Comparison of ENCODE assay signal across 10 mouse cellular contexts in genomic region chr10:121520923-121521585, GRCm38 (mm10). TPM values are rescaled to one million over a fixed set of nuclear protein-coding genes. Genes with fewer than 3 reads are reported as not detected.
DNase-seq lines count a peak whose midpoint lies in the region; ATAC-seq and TF ChIP-seq lines count a peak whose summit lies in the region.
"Had no signal": no experiment of that assay in that cellular context is flagged by ENCODE, and none has a peak within 500 bp of the region (broad histone marks: within the 10 kb centered on the region; RNA-seq: fewer than 3 reads in every experiment).

No protein-coding gene starts in this region.

- no peak for TF ChIP-seq CTCF in lung, embryonic 14.5 days (IDR thresholded peaks at IDR 0.05; ENCODE audit: low read depth)
- TF ChIP-seq CTCF in small intestine, adult 2 months (IDR thresholded peaks at IDR 0.05; ENCODE audit: extremely low read depth, insufficient read length, insufficient replicate concordance, low read depth, low read length), result no peak

- H3K27me3 ChIP-seq in lung, embryonic 14.5 days (ENCODE audit: insufficient read depth, low read length), result no peaks in the 10 kb centered on the region
- no peaks in the 10 kb centered on the region for H3K27me3 ChIP-seq in limb, embryonic 12.5 days
- no peaks in the 10 kb centered on the region for H3K27me3 ChIP-seq in small intestine, adult 2 months (ENCODE audit: control insufficient read depth, insufficient read depth, low read length)
- H3K27me3 ChIP-seq: midbrain, embryonic 12.5 days had no signal

- H3K4me3 ChIP-seq in lung, embryonic 14.5 days (ENCODE audit: low read depth, low read length), result no peak overlapping the region
- no peak overlapping the region for H3K4me3 ChIP-seq in limb, embryonic 12.5 days (replicated peaks)
- H3K4me3 ChIP-seq in small intestine, adult 2 months (ENCODE audit: low read depth, low read length), result no peak overlapping the region
- H3K4me3 ChIP-seq: midbrain, embryonic 12.5 days had no signal

- H3K4me1 ChIP-seq in lung, embryonic 14.5 days (ENCODE audit: insufficient read depth), result no peaks in the 10 kb centered on the region
- H3K4me1 ChIP-seq in limb, embryonic 12.5 days (replicated peaks), result peaks cover 5% of the 10 kb centered on the region; the same call in 1 of the 2 replicates
- peaks cover 12% of the 10 kb centered on the region; the same call in 1 of the 2 replicates for H3K4me1 ChIP-seq in small intestine, adult 2 months (ENCODE audit: control insufficient read depth, insufficient read depth, insufficient read length, low read length)

- peak; percentile 43; the same call in 1 of the 2 replicates for ATAC-seq in lung, embryonic 14.5 days (ENCODE audit: insufficient read depth)
- ATAC-seq in limb, embryonic 12.5 days (ENCODE audit: insufficient number of reproducible peaks, insufficient read depth, low FRiP score, low TSS enrichment, low read depth), result no peak
- ATAC-seq in megakaryocyte-erythroid progenitor cell, adult 5-6 weeks (replicated peaks; ENCODE audit: low FRiP score, low TSS enrichment, poor library complexity, severe bottlenecking), result no peak

- 19% methylated on average over 12 of the region's 12 CpGs for WGBS in lung, embryonic 14.5 days
- WGBS in limb, embryonic 12.5 days, result 23% methylated on average over 12 of the region's 12 CpGs
- WGBS in small intestine, adult 2 months, result 25% methylated on average over 12 of the region's 12 CpGs

- no peak overlapping the region for H3K9ac ChIP-seq in lung, embryonic 14.5 days
- no peak overlapping the region for H3K9ac ChIP-seq in limb, embryonic 12.5 days (replicated peaks)
- H3K9ac ChIP-seq: midbrain, embryonic 12.5 days had no signal

- peak overlapping the region; percentile 54; the same call in 1 of the 2 replicates for H3K27ac ChIP-seq in lung, embryonic 14.5 days (ENCODE audit: low read depth)
- H3K27ac ChIP-seq in limb, embryonic 12.5 days, result 0 out of 2 replicates have a peak overlapping the region, but pooled peaks have one; percentile 4
- peak overlapping the region; percentile 78 for H3K27ac ChIP-seq in small intestine, adult 2 months (ENCODE audit: insufficient read depth, low read depth, low read length)
- H3K27ac ChIP-seq: midbrain, embryonic 12.5 days had no signal

- H3K9me3 ChIP-seq in lung, embryonic 14.5 days (ENCODE audit: low read depth, low read length), result no peaks in the 10 kb centered on the region
- no peaks in the 10 kb centered on the region for H3K9me3 ChIP-seq in limb, embryonic 12.5 days
- H3K9me3 ChIP-seq: midbrain, embryonic 12.5 days had no signal

- DNase-seq in lung, embryonic 14.5 days, result peak; percentile 42
- DNase-seq in lung, postnatal 14 days, result no peak
- DNase-seq in embryo, embryonic 10.5 days (ENCODE audit: low spot score), result peak; percentile 44
- DNase-seq in gastrocnemius, postnatal 25 days, result no peak
- no peak for DNase-seq in cerebellum, postnatal 4 days (ENCODE audit: low spot score in 2 of 2)
- DNase-seq: kidney, postnatal 36 days had no signal

- TF ChIP-seq POLR2A in small intestine, adult 2 months (IDR thresholded peaks at IDR 0.05; ENCODE audit: low read depth, low read length), result no peak

- peak overlapping the region; percentile 23; the same call in 1 of the 2 replicates for H3K4me2 ChIP-seq in lung, embryonic 14.5 days
- no peak overlapping the region for H3K4me2 ChIP-seq in limb, embryonic 12.5 days
- H3K4me2 ChIP-seq: midbrain, embryonic 12.5 days had no signal

- no peaks in the 10 kb centered on the region for H3K36me3 ChIP-seq in lung, embryonic 14.5 days (ENCODE audit: insufficient read depth)
- H3K36me3 ChIP-seq in limb, embryonic 12.5 days, result no peaks in the 10 kb centered on the region
- H3K36me3 ChIP-seq in small intestine, adult 2 months (ENCODE audit: control insufficient read depth, insufficient read depth, low read length), result 0 out of 2 replicates have a peak, but pooled peaks cover 1% of the 10 kb centered on the region
- H3K36me3 ChIP-seq: midbrain, embryonic 12.5 days had no signal

RNA-seq across cellular contexts. Expression of gene Rassf3, which starts 44.9 kb away (rescaled TPM):
- polyA plus RNA-seq in lung, embryonic 14.5 days (2014; fragmentation: Nextera tagmentation; extraction: Ambion mirVana), result 19.8 and 21.0 TPM in 2 replicates
- 20.2 and 22.2 TPM in 2 replicates for polyA plus RNA-seq in limb, embryonic 12.5 days (2016; fragmentation: Nextera tagmentation; extraction: Ambion mirVana)
- 16.5 and 25.8 TPM in 2 replicates for polyA plus RNA-seq in small intestine, adult 2 months (2012; rRNA removed)
- total RNA-seq in megakaryocyte-erythroid progenitor cell, adult 5-6 weeks (2014; fragmentation: Nextera tagmentation), result 6.5 and 9.7 TPM in 2 replicates
- total RNA-seq in megakaryocyte-erythroid progenitor cell, adult 5-6 weeks (2017), result 12.1 and 13.4 TPM in 2 replicates
- 10 to 100 TPM; 48.5 to 51.3 TPM for total RNA-seq in gastrocnemius, postnatal 25 days (2021)

Comparison
In these comparisons a context has a peak if more than half of its experiments do, and no peak if none do; other contexts are left out.
1. DNase-seq: peak in lung, embryonic 14.5 days (single experiment) and embryo, embryonic 10.5 days (single experiment); none in lung, postnatal 14 days (single experiment), gastrocnemius, postnatal 25 days (single experiment) and cerebellum, postnatal 4 days (0 of 2).
2. H3K27ac ChIP-seq: peak in every context shown above with its lines; median percentile 78 in small intestine, adult 2 months; 54 in lung, embryonic 14.5 days; 4 in limb, embryonic 12.5 days.